Mouse (Mus musculus) hindbrain, embryonic 11.5 days (tissue): ENCODE data around the gene P2ry2. TPM values are rescaled to one million over a fixed set of nuclear protein-coding genes. Genes with fewer than 3 reads are reported as not detected.

Experiments
- ATAC-seq: fragments of 200-750 bp; cut with Nextera tagmentation; 2 replicates; pipeline ENCODE4 v1.8.0; 2017; ENCODE audit warnings: mild to moderate bottlenecking, moderate TSS enrichment, moderate library complexity; ENCODE audit not compliant: low FRiP score
- DNase-seq: peaks from one replicate; pipeline ENCODE4 v3.0.0-alpha.2; 2015; ENCODE audit warnings: low spot score
- H3K27ac ChIP-seq: fragments of 300-500 bp; sonication (generic); 2 replicates; pipeline ENCODE4 v1.5.1; 2014; ENCODE audit warnings: mild to moderate bottlenecking, low read depth, low read length
- H3K27me3 ChIP-seq: fragments of 300-500 bp; sonication (generic); 2 replicates; pipeline ENCODE4 v1.6.1; 2014; ENCODE audit warnings: mild to moderate bottlenecking, low read length, moderate library complexity, mixed read lengths; ENCODE audit not compliant: control insufficient read depth, insufficient read depth
- H3K36me3 ChIP-seq: fragments of 300-500 bp; sonication (generic); 2 replicates; pipeline ENCODE4 v1.6.1; 2014; ENCODE audit warnings: mild to moderate bottlenecking, low read length, moderate library complexity, mixed read lengths; ENCODE audit not compliant: control insufficient read depth, insufficient read depth
- H3K4me1 ChIP-seq: fragments of 300-500 bp; sonication (generic); replicated peaks from 2 replicates; pipeline ENCODE4 v1.6.1; 2014; ENCODE audit warnings: low read length, mixed read lengths; ENCODE audit not compliant: control insufficient read depth, insufficient read depth
- H3K4me2 ChIP-seq: fragments of 300-500 bp; sonication (generic); replicated peaks from 2 replicates; pipeline ENCODE4 v1.6.1; 2014; ENCODE audit warnings: mild to moderate bottlenecking, low read depth, low read length
- H3K4me3 ChIP-seq: fragments of 300-500 bp; sonication (generic); 2 replicates; pipeline ENCODE4 v1.5.1; 2014; ENCODE audit warnings: low read depth, low read length
- H3K9ac ChIP-seq: fragments of 300-500 bp; sonication (generic); 2 replicates; pipeline ENCODE4 v1.6.1; 2014; ENCODE audit warnings: low read depth, low read length
- H3K9me3 ChIP-seq: fragments of 300-500 bp; sonication (generic); 2 replicates; pipeline ENCODE4 v1.6.1; 2016; ENCODE audit warnings: low read length; ENCODE audit not compliant: control insufficient read depth
- WGBS: fragments of 180-500 bp; shearing (Covaris S2); extraction: QIAGEN DNeasy Blood & Tissue Kit; methylation state at CpG from one replicate; pipeline ENCODE4 v1.1.7; 2014; 5-methylcytosine and 5-hydroxymethylcytosine counted together
- polyA plus RNA-seq: library from polyadenylated mRNA; unstranded; fragments of >200 nt; fragmentation: Nextera tagmentation; extraction: Ambion mirVana; gene quantifications from 2 replicates; pipeline ENCODE4 v1.2.1, GENCODE M21; 2014

P2ry2 gene
- 0.39 and 0.73 TPM in 2 replicates for polyA plus RNA-seq

DNA sequence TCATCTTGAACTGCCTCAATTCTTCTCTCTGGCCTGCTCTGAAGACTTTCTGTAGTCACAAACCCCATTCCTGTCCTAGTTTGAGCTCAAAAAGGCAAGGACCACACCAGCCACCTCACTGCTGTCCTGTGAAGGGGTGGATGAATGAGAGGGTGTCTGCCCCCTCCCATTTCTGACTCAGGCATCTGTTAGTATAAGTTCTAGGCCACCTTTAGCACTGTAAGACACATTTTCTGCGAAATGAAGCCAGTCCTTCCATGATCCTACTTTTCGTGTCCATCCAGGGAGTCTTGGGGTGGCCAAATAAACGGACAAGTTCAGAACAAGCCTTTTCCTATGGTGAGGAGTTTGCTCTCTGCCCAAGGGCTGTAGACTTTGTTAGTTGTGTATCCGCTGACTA, at the start of gene P2ry2:
TSS of gene P2ry2 (minus strand) at position 326 of the 400 bp plus-strand sequence.
- 59% methylated on average over 4 of the region's 4 CpGs for WGBS
- DNase-seq = no peak
- H3K9ac ChIP-seq = peak within 1 kb of the TSS; percentile 50
- peaks cover 8% of the 10 kb centered on the region for H3K4me1 ChIP-seq
- no peak within 1 kb of the TSS for H3K27ac ChIP-seq
- H3K36me3 ChIP-seq = no peaks in the 10 kb centered on the region
- ATAC-seq = no peak
- peaks cover 41% of the 10 kb centered on the region for H3K27me3 ChIP-seq
- peak within 1 kb of the TSS; percentile 98 for H3K4me2 ChIP-seq
- H3K9me3 ChIP-seq = no peaks in the 10 kb centered on the region
- peak within 1 kb of the TSS; percentile 46 for H3K4me3 ChIP-seq

DNA sequence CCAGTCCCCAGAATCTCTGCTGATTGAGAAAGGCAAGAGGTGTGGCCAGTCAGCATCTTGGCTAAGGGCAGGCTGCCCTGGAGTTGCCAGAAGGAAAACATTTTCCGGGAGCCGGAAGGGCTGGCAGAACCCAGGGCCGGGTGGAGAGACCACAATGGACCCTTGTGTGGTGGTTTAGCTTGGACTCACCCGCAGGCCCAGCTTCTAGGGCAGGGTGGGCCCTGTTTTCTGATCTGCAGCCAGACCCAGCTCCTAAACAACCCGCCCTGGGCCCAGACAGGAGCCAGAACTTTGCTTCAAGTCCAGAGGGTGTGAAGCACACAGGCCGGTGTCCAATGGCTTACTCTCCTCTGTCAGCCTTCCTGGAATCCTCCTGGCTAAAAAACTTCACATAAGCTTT, 49.6 kb upstream of the P2ry2 start:
- Histone ChIP-seq H3K4me3 (no peak overlapping the region), H3K9me3 (no peaks in the 10 kb centered on the region), H3K4me2 (no peak overlapping the region), H3K27ac (no peak overlapping the region), H3K9ac (no peak overlapping the region), H3K27me3 (no peaks in the 10 kb centered on the region), H3K4me1 (no peaks in the 10 kb centered on the region), H3K36me3 (no peaks in the 10 kb centered on the region)
- no peak for DNase-seq
- ATAC-seq = no peak
- 89% methylated on average over 6 of the region's 6 CpGs for WGBS

DNA sequence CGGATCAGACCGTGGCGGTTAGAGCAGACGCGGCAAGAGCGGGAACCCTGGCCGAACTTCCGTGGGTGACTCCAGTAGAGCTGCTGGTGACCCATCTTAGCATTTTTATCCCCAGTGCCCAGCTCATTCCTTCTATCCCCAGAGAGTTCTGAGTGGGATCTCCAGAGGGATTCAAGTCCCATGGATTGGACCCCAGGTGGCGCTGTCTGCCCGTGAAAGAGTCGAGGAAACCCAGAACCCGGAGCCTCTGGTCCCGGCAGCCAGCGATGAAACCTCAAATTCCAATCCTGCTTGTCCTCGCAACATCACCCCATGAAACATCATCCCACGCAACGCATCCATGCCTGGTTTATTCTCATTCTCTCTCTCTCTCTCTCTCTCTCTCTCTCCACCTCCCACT, 48.7 kb upstream of the P2ry2 start:
- no peaks in the 10 kb centered on the region for H3K36me3 ChIP-seq
- H3K4me2 ChIP-seq = no peak overlapping the region
- no peak overlapping the region for H3K27ac ChIP-seq
- no peaks in the 10 kb centered on the region for H3K9me3 ChIP-seq
- no peaks in the 10 kb centered on the region for H3K27me3 ChIP-seq
- no peak overlapping the region for H3K4me3 ChIP-seq
- ATAC-seq = no peak
- no peaks in the 10 kb centered on the region for H3K4me1 ChIP-seq
- no peak overlapping the region for H3K9ac ChIP-seq
- 7% methylated on average over 17 of the region's 17 CpGs for whole genome bisulfite sequencing
- peak; percentile 87 for DNase-seq

DNA sequence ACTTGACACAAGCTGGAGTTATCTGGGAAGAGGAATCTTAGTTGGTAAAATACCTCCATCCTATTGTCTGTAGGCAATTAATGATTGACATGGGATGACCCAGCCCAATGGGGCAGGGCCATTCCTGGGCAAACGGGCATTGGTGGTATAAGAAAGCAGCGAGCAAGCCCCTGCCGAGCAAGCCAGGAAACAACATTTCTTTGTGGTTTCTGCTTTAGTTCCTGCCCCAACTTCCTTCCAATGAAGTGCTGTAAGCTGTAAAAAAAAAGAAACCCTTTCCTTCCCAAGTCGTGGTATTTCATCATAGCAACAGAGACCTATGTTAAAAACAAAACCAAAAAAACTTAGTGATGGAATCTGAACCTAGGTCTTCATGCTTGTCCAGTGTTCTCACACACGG, 47.8 kb upstream of the P2ry2 start:
- H3K27me3 ChIP-seq = no peaks in the 10 kb centered on the region
- no peak overlapping the region for H3K9ac ChIP-seq
- ATAC-seq (no peak), DNase-seq (no peak)
- H3K9me3 ChIP-seq = no peaks in the 10 kb centered on the region
- H3K4me3 ChIP-seq = no peak overlapping the region
- no peak overlapping the region for H3K4me2 ChIP-seq
- 65% methylated on average over 5 of the region's 5 CpGs for WGBS
- H3K27ac ChIP-seq = no peak overlapping the region
- no peaks in the 10 kb centered on the region for H3K4me1 ChIP-seq
- H3K36me3 ChIP-seq = no peaks in the 10 kb centered on the region

DNA sequence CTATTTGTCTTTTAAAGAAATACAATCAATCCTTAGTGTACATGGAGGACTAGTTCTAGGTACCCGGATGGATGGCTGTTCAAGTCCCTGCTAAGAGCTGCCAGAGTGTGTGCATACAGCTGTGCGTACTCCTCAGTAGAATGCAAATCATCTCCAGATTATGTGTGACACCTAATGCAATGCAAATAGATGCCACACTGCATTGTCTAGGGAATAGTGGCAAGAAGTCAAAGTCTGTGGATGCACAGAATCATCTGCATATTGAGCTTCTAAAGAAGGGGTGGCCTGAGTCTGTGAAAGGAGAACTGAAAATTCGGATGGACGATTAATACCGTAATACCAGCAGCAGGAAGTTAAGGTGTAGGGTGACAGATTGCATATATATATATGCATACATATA, 46.5 kb upstream of the P2ry2 start:
- ATAC-seq = no peak
- no peaks in the 10 kb centered on the region for H3K36me3 ChIP-seq
- H3K27me3 ChIP-seq = no peaks in the 10 kb centered on the region
- H3K4me3 ChIP-seq = no peak overlapping the region
- no peaks in the 10 kb centered on the region for H3K9me3 ChIP-seq
- H3K27ac ChIP-seq = no peak overlapping the region
- no peak overlapping the region for H3K9ac ChIP-seq
- H3K4me1 ChIP-seq = no peaks in the 10 kb centered on the region
- H3K4me2 ChIP-seq = no peak overlapping the region
- DNase-seq = no peak
- 77% methylated on average over 5 of the region's 5 CpGs for WGBS

DNA sequence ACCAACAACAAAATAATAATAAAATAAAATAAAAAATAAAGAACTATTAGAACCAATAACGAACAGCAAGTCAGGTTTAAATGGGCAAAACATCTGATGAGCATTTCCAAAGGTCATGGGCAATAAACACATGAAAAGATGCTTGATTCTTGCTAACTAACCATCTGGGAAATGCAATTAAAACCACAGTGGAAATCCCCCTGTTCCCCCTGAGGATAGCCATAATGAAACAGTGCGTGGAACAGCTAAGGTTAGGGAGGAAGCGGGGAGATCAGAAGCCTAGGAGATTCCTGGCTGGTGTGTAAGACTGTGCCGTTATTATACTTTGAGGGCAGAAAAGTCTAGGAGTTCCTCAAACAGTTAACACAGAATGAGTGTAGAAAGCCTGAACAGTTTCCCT, 44.6 kb upstream of the P2ry2 start:
- Histone ChIP-seq H3K4me3 (no peak overlapping the region), H3K9ac (no peak overlapping the region), H3K9me3 (no peaks in the 10 kb centered on the region), H3K27me3 (no peaks in the 10 kb centered on the region), H3K36me3 (no peaks in the 10 kb centered on the region), H3K4me2 (no peak overlapping the region), H3K27ac (no peak overlapping the region), H3K4me1 (no peaks in the 10 kb centered on the region)
- WGBS = 69% methylated on average over 4 of the region's 4 CpGs
- ATAC-seq (no peak), DNase-seq (no peak)

DNA sequence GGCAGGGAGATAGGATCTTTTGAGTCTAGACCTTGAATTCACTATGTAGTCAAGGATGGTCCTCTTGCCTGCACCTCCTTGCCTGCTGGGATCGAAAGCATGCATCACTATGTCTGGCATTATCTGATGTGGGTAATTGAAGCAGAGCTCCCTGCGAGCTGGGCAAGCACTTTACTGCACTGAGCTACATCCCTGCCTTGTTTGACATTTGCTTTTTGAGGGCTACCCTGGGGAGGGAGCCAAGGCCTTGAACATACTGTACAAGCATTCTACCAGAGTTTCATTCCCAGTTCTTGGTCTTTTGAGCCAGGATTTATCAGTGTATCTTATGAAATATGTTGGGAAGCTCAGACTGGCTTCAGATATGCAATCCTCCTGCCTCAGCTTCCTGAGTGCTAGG, 40.5 kb upstream of the P2ry2 start:
- ATAC-seq (no peak), DNase-seq (no peak)
- no peaks in the 10 kb centered on the region for H3K9me3 ChIP-seq
- H3K27ac ChIP-seq = no peak overlapping the region
- H3K4me3 ChIP-seq = no peak overlapping the region
- no peak overlapping the region for H3K9ac ChIP-seq
- H3K27me3 ChIP-seq = no peaks in the 10 kb centered on the region
- H3K4me2 ChIP-seq = no peak overlapping the region
- 67% methylated on average over 2 of the region's 2 CpGs for whole genome bisulfite sequencing
- no peaks in the 10 kb centered on the region for H3K4me1 ChIP-seq
- no peaks in the 10 kb centered on the region for H3K36me3 ChIP-seq

DNA sequence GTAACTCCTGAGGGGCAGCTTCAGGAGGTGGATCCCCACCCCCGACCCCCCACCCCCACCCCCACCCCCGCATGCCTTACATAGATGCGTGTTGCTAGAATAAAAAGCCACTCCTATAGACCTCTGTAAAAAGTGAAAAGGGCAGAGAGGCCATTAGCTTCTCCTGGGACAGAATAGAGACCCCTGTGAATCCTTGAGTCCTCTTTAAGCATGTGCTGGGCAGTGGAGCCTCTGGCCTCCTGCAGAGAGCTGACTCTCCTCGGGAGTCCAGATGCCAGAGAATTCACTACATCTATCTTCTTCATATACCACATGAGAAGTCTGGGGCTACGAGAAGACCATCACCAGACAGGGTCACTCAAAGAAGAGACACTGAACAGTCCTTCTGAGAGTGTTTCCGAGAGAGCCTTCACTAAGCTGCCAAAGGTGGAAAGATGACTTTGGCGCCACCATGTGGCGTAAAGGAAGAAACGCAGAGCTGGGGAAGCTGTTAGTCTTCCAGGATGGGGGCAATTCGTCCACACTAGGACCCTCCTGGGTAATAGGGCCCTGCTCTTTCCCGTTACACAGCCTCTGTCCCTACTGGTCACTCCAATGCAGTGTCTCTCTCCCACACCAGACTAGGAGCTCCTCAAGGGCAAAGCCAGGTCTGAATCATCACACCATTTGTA, 39.0 kb upstream of the P2ry2 start:
- no peaks in the 10 kb centered on the region for H3K36me3 ChIP-seq
- ATAC-seq = peak; percentile 51; the same call in 1 of the 2 replicates
- peak; percentile 87 for DNase-seq
- no peaks in the 10 kb centered on the region for H3K4me1 ChIP-seq
- 24% methylated on average over 11 of the region's 11 CpGs for WGBS
- no peaks in the 10 kb centered on the region for H3K9me3 ChIP-seq
- H3K4me2 ChIP-seq = no peak overlapping the region
- H3K27ac ChIP-seq = no peak overlapping the region
- no peaks in the 10 kb centered on the region for H3K27me3 ChIP-seq
- H3K9ac ChIP-seq = no peak overlapping the region
- no peak overlapping the region for H3K4me3 ChIP-seq

DNA sequence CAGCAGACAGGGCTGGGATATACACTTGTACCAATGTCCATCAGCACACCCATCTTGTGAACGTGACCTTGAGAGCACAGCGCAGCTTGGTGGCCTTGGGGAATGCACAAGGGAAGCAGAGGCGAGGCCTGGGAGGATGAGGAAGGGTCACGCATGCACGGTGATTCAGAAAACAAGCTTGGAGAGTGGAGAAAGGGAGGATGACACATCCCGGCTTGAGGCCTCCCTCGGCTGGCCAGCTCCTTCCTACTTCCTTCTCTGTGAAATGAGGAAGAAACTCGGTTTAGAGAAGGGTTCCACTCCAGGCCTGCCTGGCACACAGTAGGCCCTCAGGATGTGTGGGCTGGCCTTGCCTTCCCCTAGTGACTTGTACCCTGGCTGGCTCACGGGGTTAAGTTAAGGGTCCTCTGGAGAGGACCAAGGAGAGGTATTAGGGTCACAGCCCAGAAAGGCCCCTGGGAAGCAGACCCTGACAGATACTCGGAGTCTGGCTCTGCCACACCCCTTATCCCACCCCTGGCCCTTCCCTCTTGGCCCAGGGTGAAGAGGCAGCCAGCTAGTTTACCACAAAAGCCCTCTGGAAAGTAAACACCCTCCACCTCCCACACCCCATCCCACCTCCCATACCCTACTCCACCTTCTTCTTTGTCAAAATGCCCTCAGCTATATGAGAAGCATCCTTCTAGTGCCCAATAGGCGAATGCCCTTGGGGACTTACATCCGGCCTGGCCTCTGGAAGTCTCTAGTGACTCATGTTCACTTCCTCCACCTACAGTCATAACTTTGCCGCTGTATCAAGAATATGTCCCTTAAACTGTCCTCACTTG, 38.3 kb upstream of the P2ry2 start:
- 73% methylated on average over 13 of the region's 13 CpGs for WGBS

More for the DNA sequence above, 38.3 kb upstream of the P2ry2 start:
- no peak overlapping the region for H3K27ac ChIP-seq
- no peaks in the 10 kb centered on the region for H3K4me1 ChIP-seq
- no peak overlapping the region for H3K4me2 ChIP-seq
- H3K27me3 ChIP-seq = no peaks in the 10 kb centered on the region
- DNase-seq (no peak), ATAC-seq (no peak)
- no peaks in the 10 kb centered on the region for H3K9me3 ChIP-seq
- no peaks in the 10 kb centered on the region for H3K36me3 ChIP-seq
- no peak overlapping the region for H3K9ac ChIP-seq
- H3K4me3 ChIP-seq = no peak overlapping the region
